Mouse (Mus musculus): ENCODE results near the gene Foxp3. TPM values are rescaled to one million over a fixed set of nuclear protein-coding genes. Genes with fewer than 3 reads are reported as not detected.

Foxp3 gene
- polyA plus RNA-seq (2014; fragmentation: Nextera tagmentation; extraction: Ambion mirVana), result 0.58 TPM in 1 of 2 replicates, not detected in the other

DNA sequence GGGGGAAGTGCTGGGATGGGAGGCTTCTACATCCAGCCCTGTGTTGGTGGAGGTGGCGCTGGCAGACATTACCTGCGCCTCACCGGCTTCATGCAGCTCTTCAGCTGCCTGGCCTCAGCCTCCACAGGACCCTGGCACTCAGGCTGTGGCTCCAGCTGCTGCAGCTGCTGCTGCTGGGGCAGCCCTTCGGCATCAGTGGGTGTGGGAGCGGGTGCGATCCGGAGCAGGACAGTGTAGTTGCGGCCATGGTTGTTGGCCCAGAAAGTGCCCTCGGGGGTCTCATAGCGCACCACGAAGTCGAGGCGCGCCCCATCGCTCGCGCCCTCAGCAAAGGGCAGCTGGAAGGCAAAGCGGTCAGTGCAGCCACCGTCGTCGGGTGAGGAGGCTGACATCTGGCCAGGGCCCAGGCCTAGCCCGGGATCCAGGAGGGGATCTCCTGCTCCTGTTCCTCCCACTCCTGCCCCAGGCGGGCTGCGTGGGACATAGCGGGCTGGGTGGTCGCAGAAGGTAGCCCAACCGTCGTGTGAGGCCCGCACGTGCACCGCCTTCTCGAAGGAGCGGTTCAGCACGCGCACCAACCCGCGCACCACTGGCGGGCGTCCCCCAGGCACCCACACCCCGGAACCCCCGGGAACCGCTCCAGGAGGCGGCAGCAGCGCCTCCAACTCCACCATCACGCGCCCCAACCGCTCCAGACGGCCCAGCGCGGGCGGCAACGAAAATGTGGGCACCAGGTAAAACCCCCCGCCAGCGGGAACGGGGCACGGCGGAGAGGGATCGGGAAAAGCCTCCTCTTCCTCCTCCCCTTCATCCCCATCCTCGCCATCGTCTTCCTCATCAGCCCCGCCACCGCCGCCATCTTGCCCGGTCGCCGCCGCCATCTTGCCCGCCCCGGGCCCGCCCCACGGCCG is at the start of gene Foxp3:
Gene Foxp3, plus strand, starts transcription at position 469 of the 911 bp plus-strand sequence.
- peak within 1 kb of the TSS; percentile 52 for H3K4me3 ChIP-seq (replicated peaks; ENCODE audit: low read depth, low read length)
- no peaks in the 10 kb centered on the region for H3K9me3 ChIP-seq (ENCODE audit: control insufficient read depth, low read length)
- WGBS, result 37% methylated on average over 68 of the region's 72 CpGs
- peak within 1 kb of the TSS; percentile 68 for H3K9ac ChIP-seq (replicated peaks; ENCODE audit: low read length)
- no peaks in the 10 kb centered on the region for H3K27me3 ChIP-seq (ENCODE audit: control insufficient read depth, insufficient read depth, low read length)
- peak within 1 kb of the TSS; percentile 89 for H3K27ac ChIP-seq (replicated peaks; ENCODE audit: low read depth, low read length)
- peak within 1 kb of the TSS; percentile 58 for H3K4me2 ChIP-seq (ENCODE audit: low read length)
- H3K4me1 ChIP-seq (ENCODE audit: control insufficient read depth, insufficient read depth, low read length), result peaks cover 14% of the 10 kb centered on the region; the same call in 1 of the 2 replicates
- DNase-seq (peak; percentile 25), ATAC-seq (ENCODE audit: low FRiP score, low TSS enrichment) (peak; percentile 75)
- no peaks in the 10 kb centered on the region for H3K36me3 ChIP-seq (ENCODE audit: control insufficient read depth, insufficient read depth, low read length)

DNA sequence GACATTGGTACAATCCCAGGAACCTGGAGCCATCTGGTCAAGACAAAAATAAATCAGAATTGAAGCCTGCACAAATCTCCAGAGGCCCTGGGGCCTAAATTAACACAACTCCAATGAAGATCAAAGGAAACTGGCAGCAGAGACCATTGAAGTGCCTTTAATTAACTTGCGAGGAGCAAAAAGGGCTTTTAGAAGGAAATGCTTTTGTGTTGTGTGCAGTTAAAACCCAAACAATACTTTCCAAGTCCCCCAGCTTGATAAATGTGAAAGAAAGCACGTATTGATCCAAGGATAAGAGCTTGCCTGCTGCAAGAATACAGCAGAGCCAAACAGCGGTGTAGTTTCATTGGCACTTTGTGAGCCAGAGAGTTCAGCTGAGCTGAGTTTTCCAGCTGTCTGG is 48.5 kb upstream of the Foxp3 start:
- 34% methylated on average over 3 of the region's 3 CpGs for WGBS
- DNase-seq, result peak; percentile 20

DNA sequence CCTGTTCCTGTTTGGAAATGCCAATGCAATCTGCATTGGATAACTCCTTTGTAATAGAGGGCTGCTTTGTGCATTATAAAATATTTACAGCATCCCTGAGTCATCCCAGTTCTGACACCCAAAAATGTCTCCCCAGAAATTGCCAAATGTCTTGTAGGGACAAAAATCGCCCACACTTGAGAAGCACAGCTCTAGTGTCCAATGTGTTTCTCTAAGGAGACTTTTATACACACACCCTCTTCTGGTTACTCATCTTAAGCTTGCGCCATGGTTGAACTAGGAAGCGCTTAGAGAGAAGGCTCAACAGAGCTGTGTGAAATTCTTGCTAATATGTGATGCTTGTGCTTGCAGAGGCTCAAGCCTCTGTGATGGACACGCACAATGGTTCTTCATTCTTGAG is 20.0 kb upstream of the Foxp3 start:
- Histone ChIP-seq H3K4me3 (replicated peaks; ENCODE audit: low read depth, low read length) (no peak overlapping the region), H3K27me3 (ENCODE audit: control insufficient read depth, insufficient read depth, low read length) (no peaks in the 10 kb centered on the region), H3K27ac (replicated peaks; ENCODE audit: low read depth, low read length) (no peak overlapping the region), H3K36me3 (ENCODE audit: control insufficient read depth, insufficient read depth, low read length) (no peaks in the 10 kb centered on the region), H3K4me1 (ENCODE audit: control insufficient read depth, insufficient read depth, low read length) (no peaks in the 10 kb centered on the region), H3K9me3 (ENCODE audit: control insufficient read depth, low read length) (no peaks in the 10 kb centered on the region), H3K9ac (replicated peaks; ENCODE audit: low read length) (no peak overlapping the region), H3K4me2 (ENCODE audit: low read length) (no peak overlapping the region)
- 92% methylated on average over 4 of the region's 4 CpGs for WGBS
- no peak for DNase-seq
- no peak for ATAC-seq (ENCODE audit: low FRiP score, low TSS enrichment)

More for the DNA sequence above, 48.5 kb upstream of the Foxp3 start:
- Histone ChIP-seq H3K9ac (replicated peaks; ENCODE audit: low read length) (no peak overlapping the region), H3K36me3 (ENCODE audit: control insufficient read depth, insufficient read depth, low read length) (no peaks in the 10 kb centered on the region), H3K4me1 (ENCODE audit: control insufficient read depth, insufficient read depth, low read length) (no peaks in the 10 kb centered on the region), H3K4me2 (ENCODE audit: low read length) (no peak overlapping the region), H3K4me3 (replicated peaks; ENCODE audit: low read depth, low read length) (no peak overlapping the region), H3K27me3 (ENCODE audit: control insufficient read depth, insufficient read depth, low read length) (no peaks in the 10 kb centered on the region), H3K9me3 (ENCODE audit: control insufficient read depth, low read length) (no peaks in the 10 kb centered on the region), H3K27ac (replicated peaks; ENCODE audit: low read depth, low read length) (no peak overlapping the region)
- ATAC-seq (ENCODE audit: low FRiP score, low TSS enrichment), result no peak

DNA sequence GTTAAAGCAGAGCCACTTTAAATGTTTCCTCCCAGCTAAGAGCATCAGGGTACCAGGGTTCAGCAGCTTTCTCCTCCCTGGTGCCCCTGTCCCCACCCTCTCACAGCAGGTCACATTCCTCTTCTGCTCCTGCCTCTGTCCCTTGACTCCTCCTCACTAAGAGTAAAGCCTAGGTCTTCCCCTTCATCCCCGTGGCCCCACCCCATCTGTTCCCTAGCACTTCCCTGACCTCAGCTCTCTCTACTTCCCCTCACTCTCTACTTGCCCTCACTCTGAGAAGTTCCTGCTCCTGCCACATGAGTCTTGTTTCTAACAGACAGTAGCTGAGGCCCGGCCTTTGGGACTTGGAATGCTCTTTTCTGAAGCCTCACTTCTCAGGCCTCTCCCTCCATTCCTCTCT is 10.4 kb upstream of the Foxp3 start:
- Histone ChIP-seq H3K4me2 (ENCODE audit: low read length) (no peak overlapping the region), H3K9me3 (ENCODE audit: control insufficient read depth, low read length) (no peaks in the 10 kb centered on the region), H3K27ac (replicated peaks; ENCODE audit: low read depth, low read length) (no peak overlapping the region), H3K4me3 (replicated peaks; ENCODE audit: low read depth, low read length) (no peak overlapping the region), H3K36me3 (ENCODE audit: control insufficient read depth, insufficient read depth, low read length) (no peaks in the 10 kb centered on the region), H3K4me1 (ENCODE audit: control insufficient read depth, insufficient read depth, low read length) (no peaks in the 10 kb centered on the region), H3K9ac (replicated peaks; ENCODE audit: low read length) (no peak overlapping the region), H3K27me3 (ENCODE audit: control insufficient read depth, insufficient read depth, low read length) (no peaks in the 10 kb centered on the region)
- 18% methylated on average over 2 of the region's 2 CpGs for WGBS
- ATAC-seq (ENCODE audit: low FRiP score, low TSS enrichment), result no peak
- no peak for DNase-seq

DNA sequence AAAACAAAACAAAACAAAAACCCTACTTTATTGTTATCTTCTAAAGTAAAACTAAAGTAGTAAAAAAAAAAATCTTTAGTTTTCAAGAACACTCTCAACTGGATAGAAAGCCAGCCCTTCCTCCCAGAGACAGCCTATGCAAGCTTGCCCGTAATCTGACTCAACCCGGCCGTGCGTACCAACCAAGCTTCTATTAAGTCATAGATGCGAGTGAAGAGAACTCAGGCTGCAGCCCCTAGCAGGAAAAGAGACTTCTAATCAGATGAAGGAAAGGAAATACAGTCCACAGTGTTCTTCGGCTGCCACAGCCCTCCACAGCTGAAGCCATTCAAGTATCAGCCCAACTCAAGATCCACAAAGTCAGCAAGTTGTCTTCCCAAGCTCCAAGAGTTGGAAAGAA is 7.1 kb upstream of the Foxp3 start:
- 91% methylated on average over 6 of the region's 6 CpGs for WGBS

DNA sequence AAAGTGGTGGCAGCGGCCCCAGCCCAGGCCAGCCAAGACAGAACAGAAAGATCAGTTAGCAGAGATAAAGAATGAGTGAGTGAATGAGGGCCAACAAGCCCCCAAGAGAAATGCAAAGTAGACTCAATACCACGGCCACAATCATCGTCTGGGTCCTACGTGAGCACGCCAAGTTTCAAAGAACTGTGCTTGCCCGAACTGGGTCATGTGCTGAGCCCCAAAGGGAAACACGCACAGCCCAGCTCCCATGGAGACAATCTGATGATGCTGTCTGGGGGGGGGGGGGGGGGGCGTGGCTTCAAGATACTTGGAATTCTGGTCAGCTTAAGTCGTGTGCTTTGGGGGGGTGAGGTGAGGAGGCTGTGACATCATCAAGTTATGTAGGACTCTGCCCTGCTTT is 6.0 kb upstream of the Foxp3 start:
- Histone ChIP-seq H3K27me3 (ENCODE audit: control insufficient read depth, insufficient read depth, low read length) (no peaks in the 10 kb centered on the region), H3K4me3 (replicated peaks; ENCODE audit: low read depth, low read length) (no peak overlapping the region), H3K4me1 (ENCODE audit: control insufficient read depth, insufficient read depth, low read length) (0 out of 2 replicates have a peak, but pooled peaks cover 11% of the 10 kb centered on the region), H3K4me2 (ENCODE audit: low read length) (no peak overlapping the region), H3K36me3 (ENCODE audit: control insufficient read depth, insufficient read depth, low read length) (no peaks in the 10 kb centered on the region), H3K27ac (replicated peaks; ENCODE audit: low read depth, low read length) (no peak overlapping the region), H3K9ac (replicated peaks; ENCODE audit: low read length) (no peak overlapping the region), H3K9me3 (ENCODE audit: control insufficient read depth, low read length) (no peaks in the 10 kb centered on the region)
- ATAC-seq (ENCODE audit: low FRiP score, low TSS enrichment) (no peak; the same call in 1 of the 2 replicates), DNase-seq (no peak)
- WGBS, result 76% methylated on average over 8 of the region's 9 CpGs

More for the DNA sequence above, 7.1 kb upstream of the Foxp3 start:
- Histone ChIP-seq H3K27ac (replicated peaks; ENCODE audit: low read depth, low read length) (no peak overlapping the region), H3K4me3 (replicated peaks; ENCODE audit: low read depth, low read length) (no peak overlapping the region), H3K9me3 (ENCODE audit: control insufficient read depth, low read length) (no peaks in the 10 kb centered on the region), H3K36me3 (ENCODE audit: control insufficient read depth, insufficient read depth, low read length) (no peaks in the 10 kb centered on the region), H3K27me3 (ENCODE audit: control insufficient read depth, insufficient read depth, low read length) (no peaks in the 10 kb centered on the region), H3K4me2 (ENCODE audit: low read length) (no peak overlapping the region), H3K9ac (replicated peaks; ENCODE audit: low read length) (no peak overlapping the region), H3K4me1 (ENCODE audit: control insufficient read depth, insufficient read depth, low read length) (0 out of 2 replicates have a peak, but pooled peaks cover 8% of the 10 kb centered on the region)
- DNase-seq, result no peak
- ATAC-seq (ENCODE audit: low FRiP score, low TSS enrichment), result no peak

DNA sequence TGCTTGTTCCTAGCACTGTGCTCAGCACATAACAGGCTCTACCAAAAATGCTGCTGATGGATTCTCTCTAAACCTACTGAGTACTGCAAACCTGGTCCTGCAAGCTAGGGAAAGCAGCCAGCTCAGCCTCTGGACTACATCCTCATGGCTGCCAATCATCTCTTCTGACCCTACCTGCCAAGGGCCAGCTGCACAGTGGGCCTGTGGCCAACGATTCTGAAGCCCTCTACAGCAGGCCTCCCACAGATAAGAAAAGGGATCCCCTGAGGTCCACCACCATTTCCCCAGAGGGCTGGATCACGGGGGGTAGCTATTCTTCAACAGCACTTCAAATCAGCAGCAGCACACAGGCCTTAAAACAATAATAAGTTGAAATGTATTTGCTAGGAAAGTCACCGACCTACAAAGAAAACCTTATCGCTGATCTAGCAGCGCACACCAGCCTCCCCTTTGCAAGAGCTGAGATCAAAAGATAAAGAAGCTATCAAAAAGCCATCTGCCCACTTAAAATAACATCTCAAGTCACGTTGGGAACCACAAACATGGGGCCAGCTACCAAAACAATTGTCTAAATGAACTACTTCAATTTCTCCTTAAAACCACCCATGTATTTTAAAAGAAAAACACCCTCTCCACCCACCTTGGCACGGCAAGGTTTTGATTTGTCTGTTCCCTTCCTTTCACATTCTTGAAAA is 2.8 kb upstream of the Foxp3 start:
- Histone ChIP-seq H3K27ac (replicated peaks; ENCODE audit: low read depth, low read length) (no peak overlapping the region), H3K4me2 (ENCODE audit: low read length) (no peak overlapping the region), H3K27me3 (ENCODE audit: control insufficient read depth, insufficient read depth, low read length) (no peaks in the 10 kb centered on the region), H3K36me3 (ENCODE audit: control insufficient read depth, insufficient read depth, low read length) (no peaks in the 10 kb centered on the region), H3K4me1 (ENCODE audit: control insufficient read depth, insufficient read depth, low read length) (peaks cover 14% of the 10 kb centered on the region; the same call in 1 of the 2 replicates), H3K4me3 (replicated peaks; ENCODE audit: low read depth, low read length) (no peak overlapping the region), H3K9ac (replicated peaks; ENCODE audit: low read length) (no peak overlapping the region), H3K9me3 (ENCODE audit: control insufficient read depth, low read length) (no peaks in the 10 kb centered on the region)
- 61% methylated on average over 7 of the region's 7 CpGs for WGBS
- no peak for DNase-seq
- ATAC-seq (ENCODE audit: low FRiP score, low TSS enrichment), result no peak

DNA sequence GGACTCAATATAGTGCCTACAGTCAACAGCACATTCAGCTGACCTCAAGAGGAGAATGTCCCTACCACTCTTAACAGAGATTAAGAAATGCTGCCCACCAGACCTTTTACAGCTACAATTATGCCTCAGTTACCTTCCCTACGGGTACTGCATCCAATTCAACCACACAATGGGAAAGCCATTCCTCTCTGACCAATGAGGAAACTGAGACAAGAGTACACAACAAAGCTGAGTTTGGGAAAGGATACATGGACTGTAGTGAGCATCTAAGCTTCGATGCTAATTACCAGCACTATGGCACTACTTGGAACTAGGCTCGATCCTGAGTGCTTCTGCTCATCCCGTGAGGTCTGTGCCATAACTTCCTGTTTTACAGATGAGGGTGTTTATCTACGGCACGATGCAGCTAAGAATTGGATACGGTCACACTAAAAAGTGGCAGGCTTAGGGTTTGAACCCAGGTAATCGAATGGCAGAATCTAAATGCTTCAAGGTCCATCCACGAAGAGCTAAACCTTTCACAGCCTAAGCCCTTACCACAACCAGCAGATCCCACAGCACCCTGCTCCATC is 1.8 kb upstream of the Foxp3 start:
- Histone ChIP-seq H3K36me3 (ENCODE audit: control insufficient read depth, insufficient read depth, low read length) (no peaks in the 10 kb centered on the region), H3K4me1 (ENCODE audit: control insufficient read depth, insufficient read depth, low read length) (peaks cover 14% of the 10 kb centered on the region; the same call in 1 of the 2 replicates), H3K27me3 (ENCODE audit: control insufficient read depth, insufficient read depth, low read length) (no peaks in the 10 kb centered on the region), H3K27ac (replicated peaks; ENCODE audit: low read depth, low read length) (no peak overlapping the region), H3K4me2 (ENCODE audit: low read length) (no peak overlapping the region), H3K9me3 (ENCODE audit: control insufficient read depth, low read length) (no peaks in the 10 kb centered on the region), H3K9ac (replicated peaks; ENCODE audit: low read length) (no peak overlapping the region), H3K4me3 (replicated peaks; ENCODE audit: low read depth, low read length) (no peak overlapping the region)
- ATAC-seq (ENCODE audit: low FRiP score, low TSS enrichment) (no peak), DNase-seq (no peak)
- 93% methylated on average over 9 of the region's 9 CpGs for WGBS
